Mouse (Mus musculus) liver, embryonic 14.5 days (tissue): ENCODE results near the gene Mfsd2a. TPM values are rescaled to one million over a fixed set of nuclear protein-coding genes. Genes with fewer than 3 reads are reported as not detected.

Experiments used
- ATAC-seq: fragments of 200-750 bp; cut with Nextera tagmentation; 2 replicates; pipeline ENCODE4 v1.8.0; 2017; ENCODE audit warnings: moderate number of reproducible peaks, mild to moderate bottlenecking, moderate library complexity; ENCODE audit not compliant: insufficient read depth
- DNase-seq, 3 experiments: peaks; one replicate each; pipeline ENCODE4 v3.0.0-alpha.2; 2012 to 2013; ENCODE audit warnings: low read depth in 3 of 3, low spot score in 3 of 3
- H3K27ac ChIP-seq: fragments of 300-500 bp; sonication (generic); 2 replicates; pipeline ENCODE4 v1.5.1; 2014; ENCODE audit warnings: moderate library complexity, mild to moderate bottlenecking, control low read depth, inconsistent platforms
- H3K27me3 ChIP-seq: fragments of 300-500 bp; sonication (generic); 2 replicates; pipeline ENCODE4 v1.6.1; 2014; ENCODE audit warnings: mild to moderate bottlenecking, low read length, moderate library complexity; ENCODE audit not compliant: control insufficient read depth, insufficient read depth
- H3K36me3 ChIP-seq: fragments of 300-500 bp; sonication (generic); replicated peaks from 2 replicates; pipeline ENCODE4 v1.6.1; 2014; ENCODE audit warnings: low read depth; ENCODE audit not compliant: control insufficient read depth, insufficient read depth
- H3K4me1 ChIP-seq, 2 experiments: fragments of 200-500 bp in 1 of 2; fragments of 300-500 bp in 1 of 2; sonication (generic) in 1 of 2; replicated peaks; 2 replicates each; pipeline ENCODE4 v1.6.1; 2012 to 2014; ENCODE audit warnings: antibody characterized with exemption in 1 of 2, inconsistent platforms in 1 of 2, low read length in 1 of 2; ENCODE audit not compliant: control insufficient read depth in 2 of 2, insufficient read depth in 2 of 2
- H3K4me2 ChIP-seq: fragments of 300-500 bp; sonication (generic); 2 replicates; pipeline ENCODE4 v1.6.1; 2014; ENCODE audit warnings: low read depth, mild to moderate bottlenecking, control low read depth, moderate library complexity
- H3K4me3 ChIP-seq, 2 experiments: fragments of 200-500 bp in 1 of 2; fragments of 300-500 bp in 1 of 2; sonication (generic) in 1 of 2; 2 replicates each; pipeline ENCODE4 v1.5.1; 2012 to 2014; ENCODE audit warnings: low read depth in 2 of 2, low read length in 2 of 2, mild to moderate bottlenecking in 2 of 2, control low read depth in 1 of 2, inconsistent platforms in 1 of 2, moderate library complexity in 1 of 2; ENCODE audit not compliant: insufficient read depth in 1 of 2
- H3K9ac ChIP-seq: fragments of 300-500 bp; sonication (generic); replicated peaks from 2 replicates; pipeline ENCODE4 v1.6.1; 2014; ENCODE audit warnings: mild to moderate bottlenecking, control low read depth, moderate library complexity
- H3K9me3 ChIP-seq: fragments of 300-500 bp; sonication (generic); 2 replicates; pipeline ENCODE4 v1.6.1; 2016; ENCODE audit warnings: low read length, mixed read lengths; ENCODE audit not compliant: control insufficient read depth
- CTCF ChIP-seq: IDR thresholded peaks from 2 replicates; pipeline ENCODE4 v1.5.1; 2016; ENCODE audit warnings: antibody characterized with exemption, low read depth, control low read depth
- EP300 ChIP-seq: IDR thresholded peaks from 2 replicates; pipeline ENCODE4 v1.6.1; 2016; ENCODE audit warnings: antibody characterized with exemption, low read depth
- WGBS: fragments of 180-500 bp; shearing (Covaris S2); extraction: QIAGEN DNeasy Blood & Tissue Kit; methylation state at CpG from one replicate; pipeline ENCODE4 v1.1.7; 2014; ENCODE audit not compliant: insufficient replicate concordance; 5-methylcytosine and 5-hydroxymethylcytosine counted together
- polyA plus RNA-seq, 2 experiments: library from polyadenylated mRNA; depleted of rRNA in 1 of 2; stranded (reverse) in 1 of 2; unstranded in 1 of 2; fragments of >200 nt; fragmentation: Nextera tagmentation in 1 of 2; extraction: Ambion mirVana in 1 of 2; gene quantifications; 2 replicates each; pipeline versions ENCODE4 v1.2.1 to v1.2.3; 2012 to 2014

Mfsd2a gene
- polyA plus RNA-seq, 2 experiments, result 0.03 to 0.22 TPM

DNA sequence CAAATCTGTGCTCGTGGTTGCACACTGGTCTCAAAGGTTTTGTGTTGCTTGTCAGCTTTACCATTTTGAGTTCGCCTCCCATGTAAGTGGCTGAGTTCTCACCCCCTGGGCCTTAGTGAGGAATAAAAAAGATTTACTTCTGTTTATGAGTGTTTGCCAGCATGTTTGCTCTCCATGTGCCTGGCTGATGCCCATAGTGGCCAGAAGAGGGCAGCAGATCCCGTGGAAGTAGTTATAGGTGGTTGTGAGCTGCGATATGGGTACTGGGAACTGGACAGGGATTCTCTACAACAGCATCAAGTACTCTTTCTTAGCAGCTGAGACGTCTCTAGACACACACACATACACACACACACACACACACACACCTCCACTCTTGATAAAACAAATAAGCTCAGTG is 48.4 kb downstream of the Mfsd2a start:
- DNase-seq (no peak), ATAC-seq (no peak)
- Histone ChIP-seq H3K4me1 (no peaks in the 10 kb centered on the region), H3K4me3 (no peak overlapping the region), H3K27ac (no peak overlapping the region), H3K27me3 (no peaks in the 10 kb centered on the region), H3K4me2 (no peak overlapping the region), H3K9me3 (no peaks in the 10 kb centered on the region), H3K36me3 (no peaks in the 10 kb centered on the region), H3K9ac (no peak overlapping the region)
- 55% methylated on average over 5 of the region's 5 CpGs for WGBS
- TF ChIP-seq CTCF (peak; percentile 72), EP300 (no peak)

DNA sequence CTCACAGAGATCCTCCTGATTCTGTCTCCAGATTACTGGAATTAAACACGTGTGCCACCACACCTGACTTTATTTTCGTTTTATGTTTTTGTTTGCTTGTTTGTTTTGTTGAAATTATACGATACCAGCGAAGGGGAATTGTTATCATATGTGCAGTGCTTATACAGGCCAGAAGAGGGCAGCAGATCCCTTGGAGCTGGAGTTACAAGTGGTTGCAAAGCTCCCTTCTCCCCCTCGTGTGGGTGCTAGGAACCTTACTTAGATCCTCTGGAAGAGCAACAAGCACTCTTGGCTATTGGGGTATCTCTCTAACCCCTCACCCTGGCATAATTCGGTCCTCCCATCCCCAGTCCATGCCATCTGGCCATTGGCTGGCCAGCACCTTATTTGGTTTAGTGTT is 50.4 kb downstream of the Mfsd2a start:
- ATAC-seq (no peak), DNase-seq (no peak)
- no peak overlapping the region for H3K4me3 ChIP-seq
- H3K9me3 ChIP-seq, result no peaks in the 10 kb centered on the region
- TF ChIP-seq CTCF (peak; percentile 78), EP300 (no peak)
- no peak overlapping the region for H3K27ac ChIP-seq
- H3K4me2 ChIP-seq, result no peak overlapping the region
- 36% methylated on average over 6 of the region's 6 CpGs for WGBS
- H3K4me1 ChIP-seq, result no peaks in the 10 kb centered on the region
- H3K9ac ChIP-seq, result no peak overlapping the region
- H3K27me3 ChIP-seq, result no peaks in the 10 kb centered on the region
- no peaks in the 10 kb centered on the region for H3K36me3 ChIP-seq

DNA sequence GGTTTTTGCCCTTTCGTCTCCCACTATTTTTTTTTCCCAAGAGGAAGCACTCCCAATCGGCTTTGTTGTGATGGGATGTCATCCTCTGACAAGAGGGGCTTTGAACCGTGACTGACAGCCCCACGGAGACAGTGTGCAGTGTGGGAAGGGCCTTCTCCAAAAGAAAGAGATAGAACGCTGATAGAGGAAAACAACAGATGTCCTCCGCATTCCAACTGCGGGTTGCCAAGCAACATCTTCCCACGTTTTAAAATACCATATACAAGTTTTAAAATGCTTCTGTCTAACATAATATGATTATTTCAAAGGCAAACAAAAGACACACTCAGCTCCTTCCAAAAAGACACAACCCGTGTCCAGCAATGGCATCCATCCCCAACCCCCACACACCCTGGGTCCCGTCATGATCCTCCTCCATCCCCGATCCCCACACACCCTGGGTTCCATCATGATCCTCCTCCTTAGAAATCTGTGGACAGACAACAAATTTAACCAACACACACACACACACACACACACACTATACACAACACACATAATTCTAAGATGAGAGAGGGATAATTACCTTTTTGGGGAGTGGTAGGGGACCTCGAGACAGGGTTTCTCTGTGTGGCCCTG is 51.3 kb downstream of the Mfsd2a start:
- no peak for TF ChIP-seq CTCF
- Histone ChIP-seq H3K27ac (no peak overlapping the region), H3K4me3 (no peak overlapping the region), H3K27me3 (no peaks in the 10 kb centered on the region), H3K9ac (no peak overlapping the region), H3K9me3 (no peaks in the 10 kb centered on the region), H3K4me1 (no peaks in the 10 kb centered on the region), H3K36me3 (no peaks in the 10 kb centered on the region), H3K4me2 (no peak overlapping the region)
- DNase-seq (no peak), ATAC-seq (no peak)
- 57% methylated on average over 12 of the region's 12 CpGs for WGBS

DNA sequence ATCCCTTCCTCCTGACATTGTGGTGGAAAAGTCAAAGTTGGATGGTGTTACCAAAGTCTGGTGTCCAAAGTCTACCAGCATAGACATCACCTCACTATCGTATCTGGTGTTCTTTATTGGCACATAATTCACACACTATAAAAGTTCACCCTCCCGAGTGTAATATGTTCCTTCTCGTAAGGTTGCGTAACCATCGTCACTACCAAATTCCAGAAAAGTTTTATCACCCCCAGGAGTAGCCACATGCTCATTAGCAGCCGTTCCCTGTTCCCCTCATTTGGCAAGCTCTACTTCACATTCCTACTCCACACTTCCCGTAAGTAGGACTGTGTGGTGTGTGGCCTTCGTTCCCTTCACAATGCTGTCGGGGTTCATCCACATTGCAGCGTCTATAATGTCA is 55.6 kb downstream of the Mfsd2a start:
- H3K36me3 ChIP-seq, result no peaks in the 10 kb centered on the region
- H3K4me3 ChIP-seq, result no peak overlapping the region
- 71% methylated on average over 10 of the region's 10 CpGs for WGBS
- H3K4me1 ChIP-seq, result no peaks in the 10 kb centered on the region
- H3K27me3 ChIP-seq, result no peaks in the 10 kb centered on the region
- H3K27ac ChIP-seq, result no peak overlapping the region
- ATAC-seq (no peak), DNase-seq (no peak)
- no peak overlapping the region for H3K9ac ChIP-seq
- H3K9me3 ChIP-seq, result no peaks in the 10 kb centered on the region
- TF ChIP-seq CTCF (no peak), EP300 (no peak)
- H3K4me2 ChIP-seq, result no peak overlapping the region

DNA sequence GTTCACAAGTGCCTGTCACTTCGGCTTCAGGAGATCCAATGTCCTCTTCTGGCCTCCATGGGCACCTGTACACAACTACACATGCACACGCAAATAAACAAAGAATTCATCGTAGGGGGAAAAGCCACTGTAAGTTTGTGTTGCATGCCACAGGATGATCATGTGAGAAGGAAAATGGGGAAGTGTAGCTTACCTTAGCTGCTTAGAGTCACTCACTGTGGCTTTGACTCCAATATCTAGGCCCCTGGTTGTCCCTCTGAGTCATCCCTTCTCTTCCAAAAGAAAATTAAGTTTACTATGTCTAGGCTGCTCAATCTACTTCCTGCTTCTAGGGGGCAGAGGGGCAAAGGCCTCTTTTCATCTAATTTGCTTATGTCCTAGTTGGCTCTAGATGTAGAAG is 57.3 kb downstream of the Mfsd2a start:
- no peak overlapping the region for H3K4me3 ChIP-seq
- no peak overlapping the region for H3K27ac ChIP-seq
- ATAC-seq (no peak), DNase-seq (no peak)
- no peak overlapping the region for H3K9ac ChIP-seq
- H3K4me1 ChIP-seq, result no peaks in the 10 kb centered on the region
- TF ChIP-seq EP300 (no peak), CTCF (no peak)
- H3K9me3 ChIP-seq, result no peaks in the 10 kb centered on the region
- no peak overlapping the region for H3K4me2 ChIP-seq
- H3K27me3 ChIP-seq, result no peaks in the 10 kb centered on the region
- H3K36me3 ChIP-seq, result no peaks in the 10 kb centered on the region
- whole genome bisulfite sequencing, result 58% methylated on average over 3 of the region's 3 CpGs
